Mouse (Mus musculus) liver, postnatal 0 days (tissue): ENCODE measurements around the gene Fam89b.

Experiments used
- CTCF ChIP-seq: sonication (generic); IDR thresholded peaks from 2 replicates; pipeline ENCODE4 v1.5.1; 2016; ENCODE audit warnings: antibody characterized with exemption, low read depth
- EP300 ChIP-seq: IDR thresholded peaks from 2 replicates; pipeline ENCODE4 v1.6.1; 2016; ENCODE audit warnings: antibody characterized with exemption, low read depth, mild to moderate bottlenecking

GRCm38 (mm10) chr19:5751742-5752141, 22.3 kb upstream of the Fam89b start:
- TF ChIP-seq CTCF = no peak
- no peak for TF ChIP-seq EP300
